Mouse (Mus musculus) kidney, postnatal 25 days (tissue): Measurements from ENCODE around the gene Snu13.

Source experiments
- DNase-seq, 2 experiments: peaks; one replicate each; pipeline ENCODE4 v3.0.0; 2021; ENCODE audit warnings: mixed read lengths in 2 of 2

Snu13 gene

DNA sequence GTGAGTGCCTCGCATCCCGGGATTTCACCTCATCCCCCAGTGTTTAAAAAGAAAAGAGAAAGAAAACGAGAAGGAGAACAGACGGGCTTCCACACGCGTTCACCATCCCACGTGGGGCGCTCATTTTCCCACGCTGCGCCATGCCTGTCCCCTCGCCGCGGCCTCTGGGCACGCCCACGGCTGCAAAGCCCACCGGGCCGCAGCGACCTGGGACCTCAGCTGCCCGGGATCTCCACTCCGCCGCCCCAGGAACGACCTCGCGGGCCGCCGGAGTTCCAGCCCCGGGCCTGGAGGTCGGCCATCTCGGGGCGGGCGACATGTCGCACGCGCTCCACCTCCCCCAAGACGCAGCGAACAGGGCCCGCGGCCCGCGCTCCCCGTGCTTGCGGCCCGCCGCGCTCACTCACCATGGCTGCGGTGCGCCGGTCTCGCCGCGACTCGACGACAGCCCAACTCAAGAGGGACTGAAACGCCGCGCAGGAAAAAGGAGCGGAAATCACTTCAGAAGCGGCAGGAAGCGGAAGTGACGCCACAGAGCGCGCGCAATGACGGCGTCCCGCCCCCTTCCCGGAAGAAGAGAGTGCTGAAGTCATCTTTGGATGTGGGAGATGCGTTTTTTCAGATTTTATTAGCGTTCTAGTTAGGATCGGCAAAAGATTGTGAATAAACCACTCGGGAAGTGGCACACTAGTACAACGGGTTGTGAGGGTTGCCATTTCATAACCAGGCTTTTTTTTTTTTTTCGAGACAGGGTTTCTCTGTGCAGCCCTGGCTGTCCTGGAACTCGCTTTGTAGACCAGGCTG lies at the start of gene Snu13:
Gene Snu13, minus strand, starts transcription at position 519 of the 804 bp plus-strand sequence.
- DNase-seq: peak; percentile 94 to 95

GRCm38 (mm10) chr15:82091061-82091460 lies 43.7 kb upstream of the Snu13 start:
- no peak for DNase-seq

DNA sequence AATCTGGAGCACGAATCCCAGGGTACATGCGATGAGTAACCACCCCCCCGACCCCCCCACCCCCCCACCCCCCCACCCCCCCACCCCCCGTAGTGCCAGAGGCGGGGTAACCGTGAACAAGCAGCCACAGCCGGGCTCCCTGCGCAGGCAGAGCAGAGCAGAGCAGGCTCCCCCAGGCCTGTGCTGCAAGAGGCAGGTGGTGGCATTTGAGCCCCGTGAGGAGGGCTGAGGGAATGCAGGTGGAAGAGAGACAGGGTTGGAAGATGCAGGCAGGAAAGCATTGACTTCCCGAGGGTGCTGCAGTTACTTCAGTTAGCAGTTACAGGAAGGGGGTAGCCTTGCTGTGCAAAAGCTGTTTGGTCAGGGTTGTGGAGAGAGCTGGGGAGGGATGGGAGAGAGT lies 39.9 kb upstream of the Snu13 start:
- DNase-seq: no peak

- DNase-seq: no peak
Measured at GRCm38 (mm10) chr15:82086131-82086530, 38.7 kb upstream of the Snu13 start.

DNA sequence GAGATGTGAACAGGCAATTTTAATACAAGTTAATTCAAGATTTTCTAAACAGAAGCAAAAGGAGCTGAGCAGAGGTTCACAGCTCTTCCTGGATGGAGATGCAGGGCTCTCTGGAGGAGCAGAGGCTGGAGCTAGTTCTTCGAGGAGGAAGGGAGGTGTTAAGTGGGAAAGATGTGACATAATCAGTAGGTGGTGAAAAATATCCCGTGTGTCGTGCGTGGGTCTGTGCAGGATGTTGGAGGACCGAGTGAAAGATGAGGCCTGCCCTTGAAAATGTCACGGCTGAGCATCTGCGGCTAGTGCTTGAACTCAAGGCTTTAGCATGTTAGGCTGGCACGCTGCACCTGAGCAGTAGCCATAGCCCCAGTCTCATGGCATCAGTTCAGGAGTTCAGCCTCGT lies 38.2 kb upstream of the Snu13 start:
- no peak for DNase-seq

GRCm38 (mm10) chr15:82081161-82081560 lies 33.8 kb upstream of the Snu13 start:
- peak in 1 of 2 experiments; percentile 11 for DNase-seq

DNA sequence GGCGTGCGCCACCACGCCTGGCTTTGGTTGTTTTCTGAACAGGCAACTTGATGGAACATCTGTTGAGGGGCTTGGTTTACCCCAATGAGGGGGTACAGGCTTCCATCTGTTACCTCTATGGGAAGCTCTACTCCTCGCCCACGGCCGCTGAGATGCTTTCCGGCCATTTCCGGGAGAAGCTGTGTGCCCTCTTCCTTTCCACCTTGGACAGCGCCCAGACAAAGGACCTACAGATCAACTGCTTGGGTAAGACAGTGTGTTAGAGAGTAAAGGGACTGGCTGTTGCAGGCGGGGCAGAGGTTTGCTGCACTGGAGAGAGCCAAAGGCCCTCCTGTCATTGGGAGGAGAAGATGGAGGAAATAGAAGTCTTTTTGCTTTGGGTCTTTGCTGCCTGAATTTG lies 32.5 kb upstream of the Snu13 start:
- no peak for DNase-seq

- no peak for DNase-seq
Measured at GRCm38 (mm10) chr15:82073490-82073889, 26.1 kb upstream of the Snu13 start.

GRCm38 (mm10) chr15:82071816-82072469 lies 24.5 kb upstream of the Snu13 start:
- DNase-seq: no peak

- no peak for DNase-seq
Measured at GRCm38 (mm10) chr15:82069898-82070297, 22.5 kb upstream of the Snu13 start, which contains the start of gene Mei1. Gene Mei1 (plus strand): TSS chr15:82069996.

DNA sequence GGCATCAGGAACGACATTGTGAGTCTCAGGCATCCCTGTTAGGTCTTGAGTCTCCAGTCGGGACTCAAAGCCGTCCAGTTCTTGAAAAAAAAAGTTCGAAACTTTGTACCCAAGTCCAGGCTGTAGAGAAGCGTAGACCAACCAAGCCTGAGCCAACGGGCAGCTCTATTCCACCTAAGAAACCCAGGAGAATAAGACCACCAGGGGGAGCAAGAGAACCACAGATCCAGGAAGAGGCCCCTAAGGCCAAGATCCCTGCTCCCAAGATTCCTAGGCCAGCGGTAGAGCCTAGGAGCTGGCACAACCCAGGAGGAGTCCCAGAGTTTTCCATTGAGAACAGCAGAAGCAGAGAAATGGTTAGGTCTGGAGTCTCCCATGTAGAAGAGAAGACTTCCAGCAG lies 18.1 kb upstream of the Snu13 start:
- DNase-seq: peak; percentile 75 to 88

DNA sequence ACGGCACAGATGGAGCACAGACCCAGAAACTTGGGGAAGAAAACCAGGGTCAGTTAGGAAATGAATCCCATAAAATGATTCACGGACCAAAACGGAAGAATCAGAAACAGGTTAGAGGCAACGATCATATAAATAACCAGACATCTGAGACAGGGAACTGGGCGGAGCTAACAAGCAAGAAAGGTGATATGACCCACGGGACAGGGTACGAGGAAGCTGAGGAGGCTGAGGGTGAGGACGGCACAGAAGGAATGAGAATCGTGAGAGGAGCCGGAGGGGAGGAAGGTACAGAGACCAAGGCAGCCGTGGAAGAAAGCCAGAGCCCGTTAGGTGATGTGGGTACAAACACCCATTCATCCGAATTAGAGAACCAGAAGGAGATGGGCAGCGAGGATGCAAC lies 16.5 kb upstream of the Snu13 start:
- DNase-seq: no peak

GRCm38 (mm10) chr15:82058719-82059201 lies 11.4 kb upstream of the Snu13 start, which contains the start of gene 4930407I10Rik:
Gene 4930407I10Rik (plus strand): TSS chr15:82059151.
- no peak for DNase-seq

GRCm38 (mm10) chr15:82052544-82052943 lies 5.1 kb upstream of the Snu13 start:
- DNase-seq: no peak

DNA sequence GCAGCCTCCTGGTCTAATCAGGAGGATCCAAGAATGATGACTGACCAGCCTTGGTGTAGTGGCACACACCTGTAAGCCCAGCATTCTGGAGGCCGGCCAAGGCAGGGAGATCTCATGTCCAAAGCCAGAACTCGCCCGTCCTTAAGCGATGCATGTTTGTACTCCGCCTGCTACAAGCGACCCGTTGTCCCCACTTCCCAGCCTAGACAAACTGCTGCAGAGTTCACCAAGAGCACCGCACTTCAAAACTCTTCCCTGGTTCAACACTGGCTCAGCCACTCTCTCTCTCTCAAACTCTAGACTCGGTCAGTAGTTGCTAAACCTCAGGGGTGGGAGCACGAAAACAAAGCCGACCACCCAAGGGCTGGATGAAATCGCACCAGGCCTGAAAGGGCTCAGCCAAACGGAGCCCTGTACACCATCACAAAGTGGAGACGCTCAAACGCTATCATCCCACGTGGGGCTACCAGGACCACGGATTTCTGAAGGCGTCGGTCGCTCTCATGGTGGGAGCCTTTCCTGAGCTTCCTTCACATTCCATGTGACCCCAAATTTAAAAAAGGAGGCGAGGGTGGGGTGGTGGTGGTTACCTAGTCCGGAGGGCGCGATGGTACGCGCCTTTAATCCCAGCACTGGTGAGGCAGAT lies 1.0 kb downstream of the Snu13 start:
- peak; percentile 44 to 65 for DNase-seq

DNA sequence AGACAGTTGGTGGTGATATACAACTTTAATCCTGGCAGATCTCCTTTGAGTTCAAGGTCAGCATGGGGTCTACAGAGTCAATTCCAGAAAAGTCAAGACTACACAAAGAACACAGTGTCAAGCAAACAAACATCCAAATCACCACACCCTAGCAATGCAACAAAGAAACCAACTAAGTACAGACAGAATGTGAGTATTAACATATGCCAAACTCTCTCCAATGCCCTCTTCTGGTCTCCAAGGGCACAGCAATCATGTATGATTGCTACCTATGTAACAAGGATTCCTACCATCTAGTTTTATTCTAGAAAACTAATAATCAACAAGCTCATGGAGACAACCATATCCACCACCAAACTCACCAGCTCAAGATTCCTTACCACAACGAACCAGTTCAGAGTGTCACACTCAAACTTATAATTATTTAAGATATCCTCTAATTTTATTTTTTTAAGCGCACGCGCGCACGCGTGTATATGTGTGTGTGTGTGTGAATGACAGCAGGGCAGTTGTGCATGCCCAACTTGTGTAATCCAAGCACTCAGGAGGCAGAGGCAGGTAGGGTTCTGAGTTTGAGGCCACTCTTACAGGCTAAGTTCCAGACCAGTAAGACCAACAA lies 3.1 kb downstream of the Snu13 start:
- DNase-seq: peak in 1 of 2 experiments; percentile 24

- peak; percentile 51 to 58 for DNase-seq
Measured at GRCm38 (mm10) chr15:82040650-82041049, 6.7 kb downstream of the Snu13 start.

DNA sequence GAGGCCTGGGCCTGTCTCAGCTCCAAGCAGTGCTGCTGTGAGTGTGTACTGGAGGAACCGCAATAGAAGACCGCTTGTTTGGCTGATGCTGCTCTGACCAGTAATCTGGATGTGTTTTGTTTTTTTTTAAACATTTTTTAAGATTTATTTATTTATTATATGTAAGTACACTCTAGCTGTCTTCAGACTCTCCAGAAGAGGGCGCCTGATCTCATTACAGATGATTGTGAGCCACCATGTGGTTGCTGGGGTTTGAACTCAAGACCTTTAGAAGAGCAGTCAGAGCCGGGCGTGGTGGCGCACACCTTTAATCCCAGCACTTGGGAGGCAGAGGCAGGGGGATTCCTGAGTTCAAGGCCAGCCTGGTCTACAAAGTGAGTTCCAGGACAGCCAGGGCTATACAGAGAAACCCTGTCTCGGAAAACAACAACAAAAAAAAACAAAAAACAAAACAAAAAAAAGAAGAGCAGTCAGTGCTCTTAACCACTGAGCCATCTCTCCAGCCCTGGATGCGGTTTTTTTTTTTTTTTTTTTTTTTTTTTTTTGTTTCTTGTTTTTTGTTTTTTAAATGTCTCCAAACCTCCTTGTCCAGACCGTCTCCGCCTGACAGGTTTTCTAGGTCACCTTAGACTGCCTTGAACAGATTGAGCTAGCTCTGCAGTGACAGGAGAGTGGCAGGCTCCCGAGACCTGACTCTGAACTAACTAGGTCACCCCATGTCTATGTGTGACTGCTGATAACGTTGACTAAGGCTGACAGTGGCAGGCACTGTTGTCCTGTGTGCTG lies 11.3 kb downstream of the Snu13 start:
- DNase-seq: peak in 1 of 2 experiments; percentile 49

DNA sequence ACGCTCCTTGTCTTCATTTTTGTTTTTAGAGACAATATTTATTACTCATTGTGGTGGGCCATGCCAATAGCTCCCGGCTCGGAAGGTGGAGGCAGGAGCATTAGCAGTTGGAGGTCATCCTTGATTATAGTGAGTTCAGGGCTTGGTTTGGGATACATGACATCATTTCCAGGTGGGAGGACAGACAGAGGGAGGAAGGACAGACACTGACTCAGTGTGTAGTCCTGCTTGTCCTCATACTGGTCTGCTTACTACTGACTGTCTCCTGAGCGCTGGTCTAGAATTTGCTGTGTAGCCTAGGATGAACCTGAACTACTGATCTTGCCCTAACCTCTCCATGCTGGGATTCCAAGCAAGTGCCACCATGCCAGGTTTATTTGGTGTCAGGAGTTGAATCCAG lies 13.6 kb downstream of the Snu13 start, which contains the start of gene Desi1:
Gene Desi1, minus strand, starts transcription at position 101 of the 400 bp plus-strand sequence.
- DNase-seq: no peak

GRCm38 (mm10) chr15:82032386-82032785 lies 15.0 kb downstream of the Snu13 start:
- no peak for DNase-seq

DNA sequence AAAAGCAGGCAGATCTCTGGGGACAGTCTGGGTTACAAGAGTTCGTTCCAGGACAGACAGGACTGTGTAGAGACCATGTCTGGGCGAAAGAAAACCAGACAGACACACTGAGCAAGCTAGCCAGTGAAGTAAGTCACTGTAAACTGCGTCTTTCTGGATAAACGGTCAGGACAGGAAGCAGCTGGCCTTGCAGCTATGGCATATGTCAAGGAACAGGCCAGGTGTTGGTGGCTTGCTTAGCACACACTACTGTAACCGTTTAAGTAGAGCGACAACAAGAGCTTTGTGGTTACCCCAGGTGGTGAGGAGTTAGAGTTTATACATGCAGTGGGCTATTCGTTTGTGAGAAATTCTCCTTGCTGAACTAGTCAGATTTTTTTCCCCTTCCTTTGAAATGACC lies 19.7 kb downstream of the Snu13 start:
- no peak for DNase-seq

DNA sequence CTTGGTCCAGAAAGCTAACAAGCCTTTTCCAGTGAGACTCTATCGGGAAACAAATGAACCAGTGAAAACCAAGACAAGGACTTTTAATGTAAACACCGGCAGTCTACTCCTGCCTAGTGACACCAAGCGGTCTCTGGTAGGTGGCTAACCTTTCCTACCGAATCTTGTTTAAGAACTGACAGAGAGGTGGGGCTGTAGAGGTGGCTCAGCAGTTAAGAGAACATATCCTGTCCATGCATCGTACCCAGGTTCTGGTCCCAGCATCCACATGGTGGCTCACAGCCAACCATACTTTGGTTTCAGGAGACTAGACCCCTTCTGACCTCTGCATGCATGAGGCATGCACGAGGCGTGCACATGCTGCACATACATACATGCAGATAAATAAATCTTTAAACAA lies 20.1 kb downstream of the Snu13 start:
- no peak for DNase-seq
